Mouse (Mus musculus): ENCODE results near the gene Elmo1.

Gene Elmo1

GRCm38 (mm10) chr13:20157059-20157458, 66.7 kb downstream of the Elmo1 start:
- DNase-seq (ENCODE audit: low read depth, low spot score) = no peak

- no peak for DNase-seq (ENCODE audit: low read depth, low spot score)
Observed at GRCm38 (mm10) chr13:20157529-20157928, 67.1 kb downstream of the Elmo1 start.

DNA sequence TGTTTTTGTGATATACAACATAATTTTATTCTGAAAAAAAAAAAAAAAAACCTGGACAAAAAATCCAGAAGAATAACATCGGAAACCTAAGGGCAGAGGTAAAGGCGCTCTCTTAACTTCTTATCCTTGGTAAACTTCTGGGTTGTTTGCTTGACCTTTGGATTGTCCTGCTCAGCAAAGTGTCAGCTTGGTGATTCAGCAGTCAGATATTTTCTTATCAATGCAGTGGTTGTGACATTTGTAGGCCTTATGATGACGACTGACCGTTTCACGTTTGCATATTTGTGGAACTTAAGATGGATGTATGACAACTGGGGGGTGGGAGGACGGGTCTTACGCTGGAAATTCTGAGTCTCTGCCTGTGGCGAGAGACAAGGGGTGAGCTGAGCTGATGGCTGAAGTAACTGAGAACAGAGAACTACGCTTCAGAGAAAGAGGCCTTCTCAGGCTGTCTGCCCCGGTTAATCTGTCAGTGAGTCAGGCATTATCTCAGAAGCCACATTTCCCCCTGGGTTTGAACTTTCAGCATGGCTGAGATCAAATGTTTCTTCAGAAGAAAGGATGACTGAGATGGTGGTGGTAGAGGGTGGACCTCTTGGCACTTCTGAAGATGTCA, 73.1 kb downstream of the Elmo1 start:
- no peak for DNase-seq (ENCODE audit: low read depth, low spot score)

GRCm38 (mm10) chr13:20164837-20165236, 74.4 kb downstream of the Elmo1 start:
- DNase-seq (ENCODE audit: low read depth, low spot score) = no peak

GRCm38 (mm10) chr13:20173987-20174654, 83.7 kb downstream of the Elmo1 start:
- no peak for DNase-seq (ENCODE audit: low read depth, low spot score)

- no peak for DNase-seq (ENCODE audit: low read depth, low spot score)
Observed at GRCm38 (mm10) chr13:20174655-20175280, 84.4 kb downstream of the Elmo1 start.

GRCm38 (mm10) chr13:20180738-20181137, 90.3 kb downstream of the Elmo1 start:
- no peak for DNase-seq (ENCODE audit: low read depth, low spot score)

- no peak for DNase-seq (ENCODE audit: low read depth, low spot score)
Observed at GRCm38 (mm10) chr13:20181321-20181720, 90.9 kb downstream of the Elmo1 start.

- no peak for DNase-seq (ENCODE audit: low read depth, low spot score)
Observed at GRCm38 (mm10) chr13:20182239-20182825, 91.9 kb downstream of the Elmo1 start.

- DNase-seq (ENCODE audit: low read depth, low spot score) = no peak
Observed at GRCm38 (mm10) chr13:20183512-20184238, 93.3 kb downstream of the Elmo1 start.

GRCm38 (mm10) chr13:20184239-20185033, 94.0 kb downstream of the Elmo1 start:
- DNase-seq (ENCODE audit: low read depth, low spot score) = no peak

DNA sequence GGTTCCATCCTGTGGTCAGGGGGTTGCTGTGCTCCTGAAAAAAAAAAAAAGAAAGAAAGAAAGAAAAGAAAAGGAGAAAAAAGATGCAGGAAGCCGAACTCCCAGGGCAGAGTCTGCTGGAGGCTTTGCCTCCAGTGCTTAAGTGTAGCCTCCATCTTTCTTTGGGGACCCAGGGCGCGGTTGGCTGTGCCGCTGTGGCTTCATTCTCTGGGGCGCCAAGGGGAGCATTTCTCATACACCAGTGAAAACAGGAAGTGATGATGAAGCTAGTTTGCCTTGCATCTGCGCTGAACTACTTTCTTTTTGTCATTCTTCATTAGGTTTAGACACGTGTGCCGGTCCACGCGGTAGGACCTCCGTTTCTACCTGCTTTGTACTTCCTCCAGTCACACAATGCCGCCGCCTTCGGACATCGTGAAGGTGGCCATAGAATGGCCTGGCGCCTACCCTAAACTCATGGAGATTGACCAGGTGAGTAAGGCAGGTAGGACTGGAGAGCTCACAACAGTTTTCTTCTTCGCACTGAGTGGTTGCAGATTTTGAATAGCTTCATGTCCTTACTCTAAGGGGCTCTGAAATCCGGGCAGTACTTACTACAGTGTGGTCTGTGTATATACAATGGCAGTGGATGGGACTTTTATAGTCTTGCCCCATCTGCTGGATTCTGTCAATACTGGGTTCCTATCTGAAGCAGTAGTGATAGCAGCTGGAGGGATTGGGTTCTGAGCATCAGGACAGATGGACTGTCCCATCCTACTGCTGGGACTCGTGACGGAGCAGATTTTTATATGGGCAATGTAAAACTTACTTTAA, 94.8 kb downstream of the Elmo1 start:
- DNase-seq (ENCODE audit: low read depth, low spot score) = no peak

- no peak for DNase-seq (ENCODE audit: low read depth, low spot score)
Observed at GRCm38 (mm10) chr13:20185847-20186213, 95.4 kb downstream of the Elmo1 start.

DNA sequence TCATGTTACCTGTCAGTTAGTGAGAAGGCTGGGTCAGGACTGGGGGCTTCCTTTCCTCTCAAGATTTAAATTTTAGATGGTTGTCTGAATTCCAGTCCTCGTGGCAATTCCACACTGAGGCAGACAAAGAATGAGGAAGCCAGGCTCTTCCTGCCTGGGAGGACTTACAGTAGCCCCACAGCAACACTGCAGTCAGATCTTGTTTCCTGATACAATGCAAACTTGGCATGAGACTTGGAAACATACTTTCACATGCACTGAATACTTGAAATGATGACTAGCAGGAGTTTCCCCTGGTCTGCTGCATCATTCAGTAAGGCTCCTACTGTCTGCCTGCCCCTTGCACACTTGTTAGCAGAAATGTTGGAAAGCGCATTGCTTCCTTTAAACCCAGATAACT, 97.3 kb downstream of the Elmo1 start:
- DNase-seq (ENCODE audit: low read depth, low spot score) = no peak

- no peak for DNase-seq (ENCODE audit: low read depth, low spot score)
Observed at GRCm38 (mm10) chr13:20192009-20192584, 101.7 kb downstream of the Elmo1 start.

- DNase-seq (ENCODE audit: low read depth, low spot score) = no peak
Observed at GRCm38 (mm10) chr13:20200582-20200981, 110.2 kb downstream of the Elmo1 start.

- DNase-seq (ENCODE audit: low read depth, low spot score) = no peak
Observed at GRCm38 (mm10) chr13:20202617-20203016, 112.2 kb downstream of the Elmo1 start.

- DNase-seq (ENCODE audit: low read depth, low spot score) = no peak
Observed at GRCm38 (mm10) chr13:20204165-20204564, 113.8 kb downstream of the Elmo1 start.

DNA sequence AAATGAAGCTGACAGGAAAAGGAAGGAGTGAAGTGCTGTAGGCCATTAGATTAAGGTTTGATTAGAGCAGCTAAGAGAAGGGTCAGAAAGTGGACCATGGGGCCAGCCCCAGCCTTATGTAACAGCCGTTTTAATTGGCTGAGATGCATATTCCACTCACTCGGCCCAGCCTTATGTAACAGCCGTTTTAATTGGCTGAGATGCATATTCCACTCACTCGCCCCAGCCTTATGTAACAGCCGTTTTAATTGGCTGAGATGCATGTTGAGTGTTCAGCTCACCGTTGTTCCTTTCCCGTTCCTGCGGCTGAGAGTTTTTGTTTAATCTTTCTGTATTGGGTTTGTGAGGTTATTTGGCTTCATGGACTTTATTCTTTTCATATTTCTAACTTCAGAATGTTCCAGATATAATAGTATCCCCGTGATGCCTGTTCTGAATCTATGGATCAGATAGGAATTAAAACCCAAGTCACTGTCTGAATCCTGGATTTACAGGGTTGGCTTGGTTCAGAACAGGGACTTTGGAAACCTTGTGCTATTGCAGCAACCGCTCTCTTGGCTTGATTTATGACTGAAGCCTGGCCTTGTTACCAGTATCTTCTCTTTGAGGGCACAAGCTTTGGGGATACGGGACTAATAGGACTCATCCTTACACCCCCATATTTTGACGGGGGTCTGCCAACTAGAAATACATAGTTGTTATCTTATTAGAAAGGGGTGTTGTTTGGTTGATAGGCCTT, 114.8 kb downstream of the Elmo1 start:
- no peak for DNase-seq (ENCODE audit: low read depth, low spot score)

Data from brain, embryonic 18.5 days (tissue).